Mouse (Mus musculus) heart, postnatal 0 days (tissue): ENCODE results near the gene Defb36. TPM values are rescaled to one million over a fixed set of nuclear protein-coding genes. Genes with fewer than 3 reads are reported as not detected.
A peak's percentile ranks its signal among the peaks of the same experiment; 100 is the strongest.

Source experiments
- ATAC-seq: fragments of 200-750 bp; cut with Nextera tagmentation; 2 replicates; pipeline ENCODE4 v1.8.0; 2017; ENCODE audit warnings: low read depth, moderate number of reproducible peaks, moderate library complexity; ENCODE audit not compliant: insufficient read depth
- DNase-seq: peaks from one replicate; pipeline ENCODE4 v3.0.0-alpha.2; 2016; ENCODE audit warnings: low spot score
- H3K27ac ChIP-seq: fragments of 300-500 bp; sonication (generic); 2 replicates; pipeline ENCODE4 v1.5.1; 2014; ENCODE audit warnings: low read depth, mild to moderate bottlenecking
- H3K27me3 ChIP-seq: fragments of 300-500 bp; sonication (generic); 2 replicates; pipeline ENCODE4 v1.6.1; 2014; ENCODE audit warnings: low read length, mixed read lengths; ENCODE audit not compliant: control insufficient read depth, insufficient read depth
- H3K36me3 ChIP-seq: fragments of 300-500 bp; sonication (generic); replicated peaks from 2 replicates; pipeline ENCODE4 v1.6.1; 2014; ENCODE audit warnings: low read length, mixed read lengths; ENCODE audit not compliant: control insufficient read depth, insufficient read depth
- H3K4me1 ChIP-seq: fragments of 300-500 bp; sonication (generic); 2 replicates; pipeline ENCODE4 v1.6.1; 2014; ENCODE audit warnings: antibody characterized with exemption; ENCODE audit not compliant: control insufficient read depth, insufficient read depth
- H3K4me2 ChIP-seq: fragments of 300-500 bp; sonication (generic); 2 replicates; pipeline ENCODE4 v1.6.1; 2014; ENCODE audit warnings: low read depth, mild to moderate bottlenecking, low read length, moderate library complexity
- H3K4me3 ChIP-seq: fragments of 300-500 bp; sonication (generic); 2 replicates; pipeline ENCODE4 v1.5.1; 2014; ENCODE audit warnings: low read depth, low read length
- H3K9ac ChIP-seq: fragments of 300-500 bp; sonication (generic); replicated peaks from 2 replicates; pipeline ENCODE4 v1.6.1; 2014; ENCODE audit warnings: low read depth, low read length, mixed read lengths
- H3K9me3 ChIP-seq: fragments of 300-500 bp; sonication (generic); replicated peaks from 2 replicates; pipeline ENCODE4 v1.6.1; 2016; ENCODE audit warnings: low read length; ENCODE audit not compliant: control insufficient read depth
- CTCF ChIP-seq: IDR thresholded peaks from 2 replicates; pipeline ENCODE4 v1.5.1; 2016; ENCODE audit warnings: antibody characterized with exemption, control low read depth, low read depth
- EP300 ChIP-seq: IDR thresholded peaks from 2 replicates; pipeline ENCODE4 v1.6.1; 2016; ENCODE audit warnings: antibody characterized with exemption, low read depth
- WGBS: fragments of 180-500 bp; shearing (Covaris S2); extraction: QIAGEN DNeasy Blood & Tissue Kit; methylation state at CpG from one replicate; pipeline ENCODE4 v1.1.7; 2014; 5-methylcytosine and 5-hydroxymethylcytosine counted together
- polyA plus RNA-seq: library from polyadenylated mRNA; unstranded; fragments of >200 nt; fragmentation: Nextera tagmentation; extraction: Ambion mirVana; gene quantifications from 2 replicates; pipeline ENCODE4 v1.2.1, GENCODE M21; 2015
- total RNA-seq: library from RNA; depleted of rRNA; stranded (reverse); fragments of >200 nt; gene quantifications from 2 replicates; pipeline ENCODE4 v1.2.3, GENCODE M21; 2014; ENCODE audit warnings: low replicate concordance

Defb36 gene
- total and polyA plus RNA-seq, 2 experiments from 2014 or later, result not detected

DNA sequence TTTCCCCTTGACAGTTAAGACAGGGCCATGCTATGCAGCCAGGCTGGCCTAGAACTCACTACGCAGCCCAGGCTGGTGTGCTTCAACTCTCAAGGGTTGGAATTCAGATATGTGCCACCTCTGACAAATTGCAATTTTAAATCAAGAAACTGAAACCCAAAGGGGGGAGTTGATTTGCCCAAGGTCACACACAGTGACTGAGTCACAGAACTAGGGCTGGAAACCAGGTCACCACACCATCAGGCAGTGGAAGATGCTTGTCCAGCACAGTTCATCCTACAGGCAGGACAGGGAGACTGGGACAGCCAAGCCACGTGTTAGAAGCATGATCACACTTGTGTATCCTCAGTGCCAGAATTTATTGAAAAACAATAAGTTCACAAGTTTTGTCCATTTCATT, 20.4 kb downstream of the Defb36 start:
- TF ChIP-seq CTCF (no peak), EP300 (no peak)
- 0 out of 2 replicates have a peak, but pooled peaks cover 4% of the 10 kb centered on the region for H3K9me3 ChIP-seq
- peaks cover 37% of the 10 kb centered on the region for H3K27me3 ChIP-seq
- no peak overlapping the region for H3K4me3 ChIP-seq
- ATAC-seq, result no peak
- H3K4me1 ChIP-seq, result 0 out of 2 replicates have a peak, but pooled peaks cover 6% of the 10 kb centered on the region
- no peak overlapping the region for H3K4me2 ChIP-seq
- DNase-seq, result no peak
- H3K36me3 ChIP-seq, result no peaks in the 10 kb centered on the region
- WGBS, result 88% methylated on average over 2 of the region's 2 CpGs
- no peak overlapping the region for H3K27ac ChIP-seq
- no peak overlapping the region for H3K9ac ChIP-seq

DNA sequence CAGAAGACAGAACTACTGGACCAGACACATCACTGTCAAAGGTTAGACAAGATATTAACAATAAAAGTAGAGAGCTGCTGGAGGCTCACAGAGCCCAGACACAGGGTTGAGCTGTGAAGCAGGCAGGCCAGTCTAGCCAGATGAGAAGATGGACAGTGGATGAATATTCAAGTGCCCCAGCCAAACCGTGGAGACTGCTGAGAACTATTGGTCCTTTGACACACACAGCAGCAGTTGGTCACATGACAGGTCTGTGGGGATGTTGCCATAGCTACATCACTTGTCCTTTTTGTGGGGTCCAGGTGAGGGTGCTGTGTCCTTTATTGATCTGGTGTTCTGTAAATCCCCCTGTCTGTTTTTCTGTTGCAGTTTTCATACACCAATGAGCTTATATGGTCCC, 21.1 kb downstream of the Defb36 start:
- H3K9ac ChIP-seq, result no peak overlapping the region
- 19% methylated on average over 1 of the region's 1 CpGs for WGBS
- ATAC-seq, result no peak

DNA sequence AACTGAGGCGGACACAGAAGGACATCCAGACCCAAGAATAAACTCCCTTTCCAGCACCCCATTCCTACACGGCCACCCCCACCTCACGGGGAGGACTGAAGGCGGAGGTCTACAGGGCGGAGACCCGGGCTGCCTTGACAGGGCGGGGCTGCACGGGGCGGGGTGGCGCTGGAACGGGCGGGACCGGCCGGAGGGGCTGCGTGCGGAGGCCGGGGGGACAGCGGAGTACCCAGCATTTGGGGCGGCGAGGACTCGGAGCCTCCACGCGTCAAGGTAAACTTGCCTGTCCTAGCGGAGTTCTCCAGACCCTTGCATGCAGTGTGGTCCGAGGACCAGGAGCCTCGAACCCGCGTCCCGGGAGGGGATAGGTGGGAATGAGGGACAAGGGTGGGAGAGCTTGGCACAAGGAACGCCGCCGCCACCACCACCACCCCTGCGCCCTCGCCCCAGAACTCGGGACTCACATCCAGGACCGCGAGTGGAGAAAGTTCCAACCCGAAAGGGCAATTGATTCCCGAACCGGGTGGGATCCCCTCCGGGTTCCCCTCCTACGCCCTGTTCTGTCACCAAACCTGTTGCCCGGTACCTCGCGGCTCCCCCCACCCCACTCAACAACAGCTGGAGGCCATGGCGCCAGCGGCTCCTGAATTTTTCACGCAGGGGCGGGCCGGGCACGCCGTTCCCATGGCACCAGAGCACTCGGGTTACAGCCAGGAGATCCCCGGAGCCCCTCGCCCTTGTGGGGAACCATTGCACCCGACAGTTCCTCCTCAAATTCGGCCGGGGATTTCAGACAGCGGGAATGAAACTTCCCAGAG, 22.9 kb downstream of the Defb36 start, which contains the start of gene Rem1:
Gene Rem1 (plus strand): TSS at position 178 of the 818 bp plus-strand sequence.
- WGBS, result 1% methylated on average over 57 of the region's 59 CpGs
- Histone ChIP-seq H3K9ac (peak within 1 kb of the TSS; percentile 48), H3K27ac (peak within 1 kb of the TSS; percentile 39), H3K4me1 (0 out of 2 replicates have a peak, but pooled peaks cover 6% of the 10 kb centered on the region), H3K4me3 (peak within 1 kb of the TSS; percentile 57), H3K36me3 (no peaks in the 10 kb centered on the region), H3K27me3 (peaks cover 37% of the 10 kb centered on the region), H3K4me2 (peak within 1 kb of the TSS; percentile 67), H3K9me3 (0 out of 2 replicates have a peak, but pooled peaks cover 4% of the 10 kb centered on the region)
- TF ChIP-seq CTCF (no peak), EP300 (no peak)
- DNase-seq (peak; percentile 15), ATAC-seq (peak; percentile 62)

More for the DNA sequence above, 21.1 kb downstream of the Defb36 start:
- DNase-seq, result no peak
- Histone ChIP-seq H3K4me1 (0 out of 2 replicates have a peak, but pooled peaks cover 6% of the 10 kb centered on the region), H3K36me3 (no peaks in the 10 kb centered on the region), H3K4me2 (no peak overlapping the region), H3K9me3 (0 out of 2 replicates have a peak, but pooled peaks cover 4% of the 10 kb centered on the region), H3K27me3 (peaks cover 37% of the 10 kb centered on the region), H3K27ac (no peak overlapping the region), H3K4me3 (no peak overlapping the region)
- no peak for TF ChIP-seq EP300
- TF ChIP-seq CTCF, result no peak

DNA sequence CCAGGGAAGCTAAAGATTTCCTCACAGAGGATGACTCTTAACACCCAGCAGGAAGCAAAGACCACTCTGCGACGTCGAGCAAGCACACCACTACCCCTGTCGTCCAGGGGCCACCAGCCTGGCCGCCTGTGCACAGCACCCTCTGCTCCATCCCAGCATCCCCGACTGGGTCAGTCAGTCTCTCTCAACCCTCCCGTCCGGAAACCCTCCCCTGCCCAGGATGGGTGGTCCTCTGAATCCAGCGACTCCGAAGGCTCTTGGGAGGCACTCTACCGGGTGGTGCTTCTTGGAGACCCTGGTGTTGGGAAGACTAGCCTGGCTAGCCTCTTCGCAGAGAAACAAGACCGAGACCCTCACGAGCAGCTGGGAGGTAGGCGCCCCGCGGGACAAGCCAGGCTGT, 23.9 kb downstream of the Defb36 start:
- Histone ChIP-seq H3K27ac (peak overlapping the region; percentile 39), H3K4me1 (0 out of 2 replicates have a peak, but pooled peaks cover 8% of the 10 kb centered on the region), H3K27me3 (peaks cover 42% of the 10 kb centered on the region), H3K36me3 (no peaks in the 10 kb centered on the region), H3K4me3 (peak overlapping the region; percentile 57), H3K9ac (peak overlapping the region; percentile 48), H3K4me2 (peak overlapping the region; percentile 67), H3K9me3 (0 out of 2 replicates have a peak, but pooled peaks cover 4% of the 10 kb centered on the region)
- TF ChIP-seq EP300 (no peak), CTCF (no peak)
- WGBS, result 40% methylated on average over 17 of the region's 17 CpGs
- ATAC-seq (no peak), DNase-seq (no peak)

DNA sequence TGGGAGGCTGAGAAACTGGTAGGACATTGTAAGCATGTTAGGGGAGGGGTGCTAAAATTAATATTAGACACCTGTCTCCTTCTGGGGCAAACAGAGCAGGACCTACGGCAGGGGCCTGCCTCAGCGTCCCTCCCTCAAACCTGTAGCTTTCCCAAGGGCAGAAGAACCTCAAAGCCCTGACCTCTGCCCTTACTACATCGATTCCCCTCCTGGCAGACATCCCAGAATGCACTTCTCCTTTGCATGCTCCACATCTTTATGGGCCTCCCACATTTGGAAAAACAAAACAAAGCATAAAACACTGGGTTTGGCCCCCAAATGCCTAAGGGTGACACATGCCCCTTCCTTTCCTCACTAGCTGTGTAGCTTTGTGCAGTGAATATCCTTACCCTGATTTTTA, 25.1 kb downstream of the Defb36 start:
- no peaks in the 10 kb centered on the region for H3K36me3 ChIP-seq
- no peak overlapping the region for H3K4me3 ChIP-seq
- no peak overlapping the region for H3K9ac ChIP-seq
- ATAC-seq, result no peak
- peaks cover 41% of the 10 kb centered on the region for H3K27me3 ChIP-seq
- DNase-seq, result no peak
- 60% methylated on average over 3 of the region's 3 CpGs for WGBS
- H3K9me3 ChIP-seq, result no peaks in the 10 kb centered on the region
- H3K4me2 ChIP-seq, result peak overlapping the region; percentile 67
- TF ChIP-seq CTCF, result no peak
- no peak for TF ChIP-seq EP300
- no peak overlapping the region for H3K27ac ChIP-seq
- peaks cover 12% of the 10 kb centered on the region; the same call in 1 of the 2 replicates for H3K4me1 ChIP-seq
